Mouse (Mus musculus): Measurements from ENCODE around the gene Prss35.

GRCm38 (mm10) chr9:86729811-86730210 is 13.6 kb upstream of the Prss35 start:
- TF ChIP-seq GATA1 (IDR thresholded peaks at IDR 0.05; ENCODE audit: borderline replicate concordance, low read length) (no peak), FLI1 (IDR thresholded peaks at IDR 0.05; ENCODE audit: low read length) (no peak)

Measured in megakaryocyte, embryonic 14.5 days (primary cell).